Mouse (Mus musculus) liver, embryonic 13.5 days (tissue): Measurements from ENCODE around the gene Urm1. TPM values are rescaled to one million over a fixed set of nuclear protein-coding genes. Genes with fewer than 3 reads are reported as not detected.
"Not testable (repeated sequence)": the region's sequence is repeated elsewhere in the genome, so short reads cannot be mapped to it uniquely, and the experiment has no call there.

ENCODE experiments used
- ATAC-seq: fragments of 200-750 bp; cut with Nextera tagmentation; 2 replicates; pipeline ENCODE4 v1.8.0; 2017; ENCODE audit warnings: low read depth, mild to moderate bottlenecking, moderate number of reproducible peaks, moderate library complexity
- DNase-seq: peaks from one replicate; pipeline ENCODE4 v3.0.0; 2022
- H3K27ac ChIP-seq: fragments of 300-500 bp; sonication (generic); 2 replicates; pipeline ENCODE4 v1.5.1; 2015; ENCODE audit warnings: moderate library complexity, mild to moderate bottlenecking, inconsistent platforms
- H3K27me3 ChIP-seq: fragments of 300-500 bp; sonication (generic); 2 replicates; pipeline ENCODE4 v1.6.1; 2015; ENCODE audit warnings: mild to moderate bottlenecking, inconsistent platforms
- H3K36me3 ChIP-seq: fragments of 300-500 bp; sonication (generic); 2 replicates; pipeline ENCODE4 v1.6.1; 2015; ENCODE audit warnings: mild to moderate bottlenecking, inconsistent platforms
- H3K4me1 ChIP-seq: fragments of 300-500 bp; sonication (generic); replicated peaks from 2 replicates; pipeline ENCODE4 v1.6.1; 2015; ENCODE audit warnings: inconsistent platforms
- H3K4me2 ChIP-seq: fragments of 300-500 bp; sonication (generic); 2 replicates; pipeline ENCODE4 v1.6.1; 2015; ENCODE audit warnings: inconsistent platforms, mild to moderate bottlenecking, moderate library complexity
- H3K4me3 ChIP-seq: fragments of 300-500 bp; sonication (generic); replicated peaks from 2 replicates; pipeline ENCODE4 v1.5.1; 2015; ENCODE audit warnings: mild to moderate bottlenecking, inconsistent platforms
- H3K9ac ChIP-seq: fragments of 300-500 bp; sonication (generic); 2 replicates; pipeline ENCODE4 v1.6.1; 2015; ENCODE audit warnings: mild to moderate bottlenecking, inconsistent platforms
- H3K9me3 ChIP-seq: fragments of 300-500 bp; sonication (generic); replicated peaks from 2 replicates; pipeline ENCODE4 v1.6.1; 2016; ENCODE audit warnings: inconsistent platforms
- WGBS: fragments of 180-500 bp; shearing (Covaris S2); methylation state at CpG from one replicate; pipeline ENCODE4 v1.1.7; 2015; ENCODE audit not compliant: insufficient replicate concordance; 5-methylcytosine and 5-hydroxymethylcytosine counted together
- polyA plus RNA-seq: library from polyadenylated mRNA; unstranded; fragments of >200 nt; fragmentation: Nextera tagmentation; extraction: Ambion mirVana; gene quantifications from 2 replicates; pipeline ENCODE4 v1.2.1, GENCODE M21; 2015

Urm1 gene
- polyA plus RNA-seq, result 9.9 and 11.4 TPM in 2 replicates

- peak within 1 kb of the TSS; percentile 89 for H3K4me2 ChIP-seq
- H3K9me3 ChIP-seq, result no peaks in the 10 kb centered on the region
- peaks cover 21% of the 10 kb centered on the region for H3K4me1 ChIP-seq
- DNase-seq (peak; percentile 56), ATAC-seq (peak; percentile 71)
- no peaks in the 10 kb centered on the region for H3K36me3 ChIP-seq
- 2% methylated on average over 35 of the region's 35 CpGs for WGBS
- H3K4me3 ChIP-seq, result peak within 1 kb of the TSS; percentile 61
- peak within 1 kb of the TSS; percentile 72 for H3K9ac ChIP-seq
- peak within 1 kb of the TSS; percentile 74 for H3K27ac ChIP-seq
- H3K27me3 ChIP-seq, result no peaks in the 10 kb centered on the region
Observed at GRCm38 (mm10) chr2:29820025-29820817, at the start of gene Urm1. TSS of gene Urm1 (plus strand) at chr2:29820075.

- H3K4me1 ChIP-seq, result peaks cover 18% of the 10 kb centered on the region
- H3K27ac ChIP-seq, result no peak overlapping the region
- no peaks in the 10 kb centered on the region for H3K27me3 ChIP-seq
- no peak overlapping the region for H3K9ac ChIP-seq
- DNase-seq (no peak), ATAC-seq (no peak)
- H3K4me3 ChIP-seq, result no peak overlapping the region
- H3K9me3 ChIP-seq, result no peaks in the 10 kb centered on the region
- no peaks in the 10 kb centered on the region for H3K36me3 ChIP-seq
- H3K4me2 ChIP-seq, result no peak overlapping the region
Observed at GRCm38 (mm10) chr2:29770162-29770561, 49.7 kb upstream of the Urm1 start.

- Histone ChIP-seq H3K9ac (no peak overlapping the region), H3K36me3 (peaks cover 5% of the 10 kb centered on the region)
- DNase-seq, result no peak
Observed at GRCm38 (mm10) chr2:29771611-29772461, 48.0 kb upstream of the Urm1 start.

GRCm38 (mm10) chr2:29773323-29773722 lies 46.6 kb upstream of the Urm1 start:
- no peak overlapping the region for H3K9ac ChIP-seq
- WGBS, result 38% methylated on average over 4 of the region's 4 CpGs
- H3K4me3 ChIP-seq, result no peak overlapping the region
- H3K4me2 ChIP-seq, result no peak overlapping the region
- no peak overlapping the region for H3K27ac ChIP-seq
- DNase-seq, result no peak
- peak; percentile 52; the same call in 1 of the 2 replicates for ATAC-seq
- H3K36me3 ChIP-seq, result peaks cover 20% of the 10 kb centered on the region
- peaks cover 18% of the 10 kb centered on the region for H3K4me1 ChIP-seq
- no peaks in the 10 kb centered on the region for H3K27me3 ChIP-seq
- H3K9me3 ChIP-seq, result no peaks in the 10 kb centered on the region

More at GRCm38 (mm10) chr2:29771611-29772461, 48.0 kb upstream of the Urm1 start:
- no peak for ATAC-seq
- Histone ChIP-seq H3K4me1 (peaks cover 18% of the 10 kb centered on the region), H3K27ac (no peak overlapping the region), H3K4me3 (no peak overlapping the region), H3K27me3 (no peaks in the 10 kb centered on the region), H3K9me3 (no peaks in the 10 kb centered on the region), H3K4me2 (no peak overlapping the region)
- 37% methylated on average over 8 of the region's 8 CpGs for WGBS

- peaks cover 98% of the 10 kb centered on the region for H3K36me3 ChIP-seq
- not testable (repeated sequence) for ATAC-seq, H3K4me2 ChIP-seq, H3K27ac ChIP-seq, H3K4me3 ChIP-seq, H3K9ac ChIP-seq, DNase-seq, H3K9me3 ChIP-seq, H3K4me1 ChIP-seq, H3K27me3 ChIP-seq
- 76% methylated on average over 2 of the region's 2 CpGs for WGBS
Observed at GRCm38 (mm10) chr2:29781256-29781655, 38.6 kb upstream of the Urm1 start.

GRCm38 (mm10) chr2:29784290-29784689 lies 35.6 kb upstream of the Urm1 start:
- no peak for ATAC-seq
- H3K36me3 ChIP-seq, result peaks cover 71% of the 10 kb centered on the region

GRCm38 (mm10) chr2:29787104-29787917 lies 32.6 kb upstream of the Urm1 start, which contains the start of gene Coq4:
TSS of gene Coq4 (plus strand) at chr2:29787493.
- 2% methylated on average over 31 of the region's 31 CpGs for WGBS
- DNase-seq, result peak; percentile 85

More at GRCm38 (mm10) chr2:29784290-29784689, 35.6 kb upstream of the Urm1 start:
- H3K27ac ChIP-seq, result no peak overlapping the region
- H3K4me3 ChIP-seq, result no peak overlapping the region
- H3K4me1 ChIP-seq, result peaks cover 20% of the 10 kb centered on the region
- no peak overlapping the region for H3K4me2 ChIP-seq
- DNase-seq, result no peak
- H3K9me3 ChIP-seq, result no peaks in the 10 kb centered on the region
- no peaks in the 10 kb centered on the region for H3K27me3 ChIP-seq
- no peak overlapping the region for H3K9ac ChIP-seq
- 58% methylated on average over 4 of the region's 4 CpGs for WGBS

GRCm38 (mm10) chr2:29787937-29788681 lies 31.8 kb upstream of the Urm1 start, which contains the start of gene Trub2:
TSS of gene Trub2 (minus strand) at chr2:29788502.
- H3K27ac ChIP-seq, result peak within 1 kb of the TSS; percentile 83
- DNase-seq, result peak; percentile 77
- H3K4me1 ChIP-seq, result peaks cover 22% of the 10 kb centered on the region
- peak within 1 kb of the TSS; percentile 84 for H3K4me3 ChIP-seq
- under 1% methylated on average over 45 of the region's 45 CpGs for WGBS
- peak within 1 kb of the TSS; percentile 71 for H3K9ac ChIP-seq
- H3K4me2 ChIP-seq, result peak within 1 kb of the TSS; percentile 93
- no peaks in the 10 kb centered on the region for H3K9me3 ChIP-seq
- H3K36me3 ChIP-seq, result peaks cover 57% of the 10 kb centered on the region
- no peaks in the 10 kb centered on the region for H3K27me3 ChIP-seq
- peak; percentile 86 for ATAC-seq

More at GRCm38 (mm10) chr2:29787104-29787917, 32.6 kb upstream of the Urm1 start, which contains the start of gene Coq4:
- Histone ChIP-seq H3K27me3 (no peaks in the 10 kb centered on the region), H3K4me3 (peak within 1 kb of the TSS; percentile 84), H3K4me2 (peak within 1 kb of the TSS; percentile 93), H3K9ac (peak within 1 kb of the TSS; percentile 71), H3K27ac (peak within 1 kb of the TSS; percentile 83), H3K9me3 (no peaks in the 10 kb centered on the region), H3K4me1 (peaks cover 22% of the 10 kb centered on the region), H3K36me3 (peaks cover 61% of the 10 kb centered on the region)
- ATAC-seq, result peak; percentile 85

- H3K4me3 ChIP-seq, result no peak overlapping the region
- DNase-seq (no peak), ATAC-seq (no peak)
- peaks cover 12% of the 10 kb centered on the region for H3K4me1 ChIP-seq
- no peak overlapping the region for H3K27ac ChIP-seq
- 81% methylated on average over 2 of the region's 2 CpGs for WGBS
- H3K4me2 ChIP-seq, result no peak overlapping the region
- no peaks in the 10 kb centered on the region for H3K9me3 ChIP-seq
- no peaks in the 10 kb centered on the region for H3K27me3 ChIP-seq
- H3K9ac ChIP-seq, result no peak overlapping the region
- peaks cover 36% of the 10 kb centered on the region for H3K36me3 ChIP-seq
Observed at GRCm38 (mm10) chr2:29792772-29793487, 26.9 kb upstream of the Urm1 start.
